Mouse (Mus musculus): ENCODE data around the gene Dbx2. TPM values are rescaled to one million over a fixed set of nuclear protein-coding genes. Genes with fewer than 3 reads are reported as not detected.

Dbx2 gene
- total and polyA plus RNA-seq, 2 experiments: not detected

DNA sequence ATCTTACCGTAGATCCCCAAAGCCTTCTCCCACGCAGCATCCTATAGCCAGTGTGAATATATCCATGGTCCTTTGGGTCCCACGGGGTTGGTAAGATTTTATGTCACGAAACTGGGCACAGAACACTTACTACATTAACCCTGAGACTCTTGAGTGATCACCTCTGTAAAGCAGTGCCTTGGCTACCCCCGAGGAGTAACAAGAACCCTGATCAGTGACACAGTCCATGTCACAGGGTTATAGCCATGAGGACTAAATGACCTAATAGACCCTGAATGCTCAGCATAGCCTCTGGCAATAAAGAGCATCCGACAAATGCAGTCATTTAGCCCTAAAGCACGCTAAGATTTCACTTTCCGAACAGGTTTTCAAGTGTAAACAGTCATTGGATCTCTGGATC is 33.0 kb downstream of the Dbx2 start:
- no peaks in the 10 kb centered on the region for H3K36me3 ChIP-seq (ENCODE audit: control insufficient read depth, insufficient read depth, low read length)
- no peak for DNase-seq (ENCODE audit: extremely low read depth, low read depth, low spot score)
- no peaks in the 10 kb centered on the region for H3K79me2 ChIP-seq (ENCODE audit: control insufficient read depth, insufficient read depth, low read length)
- H3K4me3 ChIP-seq (ENCODE audit: insufficient read depth, low read depth, low read length): no peak overlapping the region
- H3K9ac ChIP-seq (ENCODE audit: low read depth, low read length): no peak overlapping the region
- 71% methylated on average over 8 of the region's 8 CpGs for WGBS
- TF ChIP-seq CTCF (IDR thresholded peaks at IDR 0.05; ENCODE audit: low read depth, low read length) (no peak), POLR2A (IDR thresholded peaks at IDR 0.05; ENCODE audit: extremely low read depth, insufficient read depth, low read length) (no peak)
- no peaks in the 10 kb centered on the region for H3K27me3 ChIP-seq (ENCODE audit: control insufficient read depth, insufficient read depth, low read length)
- H3K27ac ChIP-seq (replicated peaks; ENCODE audit: insufficient read depth, low read depth, low read length): no peak overlapping the region
- H3K4me1 ChIP-seq (ENCODE audit: control insufficient read depth, insufficient read depth, low read length): no peaks in the 10 kb centered on the region

DNA sequence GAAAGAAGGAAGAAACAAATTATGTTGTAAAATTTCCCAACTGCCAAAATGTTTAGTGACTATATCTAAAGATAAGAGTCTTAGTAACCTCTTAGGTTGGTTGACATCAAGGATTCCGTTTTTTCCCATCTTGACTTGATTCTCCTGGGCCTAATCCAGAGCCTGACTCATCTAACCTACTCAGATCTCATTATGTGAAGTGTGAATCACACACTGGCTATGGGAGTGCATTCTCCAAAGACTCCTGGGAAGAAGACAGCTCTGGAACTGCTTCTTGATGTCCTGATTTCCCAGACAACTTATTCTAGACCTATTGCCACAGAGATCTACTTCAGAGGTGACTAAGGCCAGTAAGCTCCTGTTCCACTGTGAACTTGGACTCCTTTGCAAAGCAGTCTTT is 43.2 kb downstream of the Dbx2 start:
- no peak overlapping the region for H3K27ac ChIP-seq (replicated peaks; ENCODE audit: insufficient read depth, low read depth, low read length)
- H3K9ac ChIP-seq (ENCODE audit: low read depth, low read length): no peak overlapping the region
- H3K36me3 ChIP-seq (ENCODE audit: control insufficient read depth, insufficient read depth, low read length): no peaks in the 10 kb centered on the region
- 53% methylated on average over 1 of the region's 1 CpGs for WGBS
- TF ChIP-seq CTCF (IDR thresholded peaks at IDR 0.05; ENCODE audit: low read depth, low read length): no peak
- TF ChIP-seq POLR2A (IDR thresholded peaks at IDR 0.05; ENCODE audit: extremely low read depth, insufficient read depth, low read length): no peak
- H3K27me3 ChIP-seq (ENCODE audit: control insufficient read depth, insufficient read depth, low read length): no peaks in the 10 kb centered on the region
- H3K4me3 ChIP-seq (ENCODE audit: insufficient read depth, low read depth, low read length): no peak overlapping the region
- H3K79me2 ChIP-seq (ENCODE audit: control insufficient read depth, insufficient read depth, low read length): no peaks in the 10 kb centered on the region
- H3K4me1 ChIP-seq (ENCODE audit: control insufficient read depth, insufficient read depth, low read length): no peaks in the 10 kb centered on the region
- no peak for DNase-seq (ENCODE audit: extremely low read depth, low read depth, low spot score)

DNA sequence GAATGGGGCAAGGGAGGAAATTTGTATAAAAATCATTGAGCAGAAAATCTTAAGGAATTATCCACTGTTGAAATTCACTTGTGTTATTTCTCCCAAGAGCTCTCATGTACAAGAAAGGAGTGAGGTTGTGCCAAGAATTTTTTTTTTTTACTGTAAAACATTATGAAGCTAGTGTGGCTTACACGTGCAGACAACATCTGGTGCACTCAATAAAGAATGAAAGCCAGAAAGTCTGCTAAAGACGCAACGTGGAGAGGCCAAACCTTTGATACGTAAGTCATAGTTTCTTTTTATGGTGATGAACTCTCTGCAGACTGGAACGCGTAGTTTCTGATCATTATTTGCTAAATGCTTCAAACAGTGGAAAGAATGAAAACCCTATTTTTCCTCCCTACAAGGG is 54.6 kb downstream of the Dbx2 start:
- no peaks in the 10 kb centered on the region for H3K79me2 ChIP-seq (ENCODE audit: control insufficient read depth, insufficient read depth, low read length)
- no peaks in the 10 kb centered on the region for H3K27me3 ChIP-seq (ENCODE audit: control insufficient read depth, insufficient read depth, low read length)
- H3K9ac ChIP-seq (ENCODE audit: low read depth, low read length): no peak overlapping the region
- H3K36me3 ChIP-seq (ENCODE audit: control insufficient read depth, insufficient read depth, low read length): no peaks in the 10 kb centered on the region
- no peak overlapping the region for H3K27ac ChIP-seq (replicated peaks; ENCODE audit: insufficient read depth, low read depth, low read length)
- DNase-seq (ENCODE audit: extremely low read depth, low read depth, low spot score): no peak
- WGBS: 80% methylated on average over 6 of the region's 6 CpGs
- H3K4me3 ChIP-seq (ENCODE audit: insufficient read depth, low read depth, low read length): no peak overlapping the region
- TF ChIP-seq POLR2A (IDR thresholded peaks at IDR 0.05; ENCODE audit: extremely low read depth, insufficient read depth, low read length): no peak
- TF ChIP-seq CTCF (IDR thresholded peaks at IDR 0.05; ENCODE audit: low read depth, low read length): no peak
- H3K4me1 ChIP-seq (ENCODE audit: control insufficient read depth, insufficient read depth, low read length): no peaks in the 10 kb centered on the region

DNA sequence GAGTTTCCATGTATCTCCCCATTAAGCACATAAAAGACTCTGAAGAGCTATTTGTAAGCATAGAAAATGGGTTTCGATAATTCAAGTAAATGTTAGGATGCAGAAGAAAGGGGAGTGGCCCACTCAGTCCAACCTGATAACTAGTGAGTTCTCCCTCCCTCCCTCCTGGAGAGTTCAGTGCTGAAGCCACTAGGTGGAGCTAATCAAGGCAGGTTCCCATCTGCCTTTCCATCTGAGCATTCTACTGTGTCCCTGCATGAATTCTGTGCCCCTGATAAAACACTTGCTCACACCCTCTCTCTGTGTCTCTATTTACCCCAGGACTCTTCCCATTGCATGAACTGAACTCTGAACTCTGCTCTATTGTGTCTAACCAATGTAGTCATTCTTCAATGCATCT is 57.1 kb downstream of the Dbx2 start:
- whole genome bisulfite sequencing: 50% methylated on average over 1 of the region's 1 CpGs
- H3K36me3 ChIP-seq (ENCODE audit: control insufficient read depth, insufficient read depth, low read length): no peaks in the 10 kb centered on the region
- no peaks in the 10 kb centered on the region for H3K27me3 ChIP-seq (ENCODE audit: control insufficient read depth, insufficient read depth, low read length)
- no peak overlapping the region for H3K4me3 ChIP-seq (ENCODE audit: insufficient read depth, low read depth, low read length)
- no peaks in the 10 kb centered on the region for H3K79me2 ChIP-seq (ENCODE audit: control insufficient read depth, insufficient read depth, low read length)
- no peak for DNase-seq (ENCODE audit: extremely low read depth, low read depth, low spot score)
- no peaks in the 10 kb centered on the region for H3K4me1 ChIP-seq (ENCODE audit: control insufficient read depth, insufficient read depth, low read length)
- H3K9ac ChIP-seq (ENCODE audit: low read depth, low read length): no peak overlapping the region
- no peak for TF ChIP-seq POLR2A (IDR thresholded peaks at IDR 0.05; ENCODE audit: extremely low read depth, insufficient read depth, low read length)
- TF ChIP-seq CTCF (IDR thresholded peaks at IDR 0.05; ENCODE audit: low read depth, low read length): peak; percentile 15; the same call in 1 of the 2 replicates
- H3K27ac ChIP-seq (replicated peaks; ENCODE audit: insufficient read depth, low read depth, low read length): no peak overlapping the region

DNA sequence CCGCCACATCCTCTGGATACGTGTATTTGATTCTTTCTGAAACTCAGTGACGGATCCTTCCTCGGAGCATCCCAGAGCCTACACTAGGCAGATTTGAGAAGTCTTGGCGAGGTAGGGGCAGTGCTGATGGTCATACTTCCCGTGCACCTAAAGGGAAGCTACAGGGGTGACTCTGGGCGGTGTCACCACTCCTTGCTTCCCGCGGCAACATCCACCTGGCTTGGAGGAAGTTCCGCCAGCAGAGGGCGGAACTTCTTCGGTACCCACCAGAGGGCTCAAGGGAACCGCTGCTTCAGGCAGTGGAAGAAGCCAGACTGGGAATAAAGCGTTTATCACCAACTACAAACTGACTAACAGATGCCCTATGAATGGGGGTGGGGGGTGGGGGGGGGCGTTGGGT is 68.9 kb downstream of the Dbx2 start:
- DNase-seq (ENCODE audit: extremely low read depth, low read depth, low spot score): no peak
- 88% methylated on average over 15 of the region's 15 CpGs for WGBS
- no peak overlapping the region for H3K4me3 ChIP-seq (ENCODE audit: insufficient read depth, low read depth, low read length)
- no peaks in the 10 kb centered on the region for H3K4me1 ChIP-seq (ENCODE audit: control insufficient read depth, insufficient read depth, low read length)
- H3K27ac ChIP-seq (replicated peaks; ENCODE audit: insufficient read depth, low read depth, low read length): no peak overlapping the region
- H3K36me3 ChIP-seq (ENCODE audit: control insufficient read depth, insufficient read depth, low read length): no peaks in the 10 kb centered on the region
- no peaks in the 10 kb centered on the region for H3K79me2 ChIP-seq (ENCODE audit: control insufficient read depth, insufficient read depth, low read length)
- no peak overlapping the region for H3K9ac ChIP-seq (ENCODE audit: low read depth, low read length)
- TF ChIP-seq POLR2A (IDR thresholded peaks at IDR 0.05; ENCODE audit: extremely low read depth, insufficient read depth, low read length) (no peak), CTCF (IDR thresholded peaks at IDR 0.05; ENCODE audit: low read depth, low read length) (no peak)
- no peaks in the 10 kb centered on the region for H3K27me3 ChIP-seq (ENCODE audit: control insufficient read depth, insufficient read depth, low read length)

DNA sequence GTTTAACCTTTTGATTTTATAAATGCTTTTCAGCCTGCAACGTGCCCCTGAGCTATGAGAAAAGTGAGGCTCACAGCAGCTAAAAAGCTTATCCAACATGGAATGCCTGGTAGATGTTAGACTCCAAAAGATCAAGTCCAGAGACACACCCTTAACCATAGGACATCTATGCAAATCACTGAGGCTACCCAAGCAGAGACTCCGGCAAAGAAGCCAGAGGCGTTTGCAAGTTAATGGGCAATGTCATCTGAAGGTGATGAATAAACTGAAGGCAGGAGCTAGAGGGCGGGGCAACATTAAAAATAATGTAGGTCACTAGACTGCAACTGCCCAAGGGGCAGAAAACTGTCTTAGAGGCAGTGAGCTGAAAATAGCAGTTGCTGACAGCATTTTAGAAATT is 70.9 kb downstream of the Dbx2 start:
- no peaks in the 10 kb centered on the region for H3K4me1 ChIP-seq (ENCODE audit: control insufficient read depth, insufficient read depth, low read length)
- no peaks in the 10 kb centered on the region for H3K79me2 ChIP-seq (ENCODE audit: control insufficient read depth, insufficient read depth, low read length)
- no peak for DNase-seq (ENCODE audit: extremely low read depth, low read depth, low spot score)
- no peak overlapping the region for H3K9ac ChIP-seq (ENCODE audit: low read depth, low read length)
- no peak for TF ChIP-seq CTCF (IDR thresholded peaks at IDR 0.05; ENCODE audit: low read depth, low read length)
- TF ChIP-seq POLR2A (IDR thresholded peaks at IDR 0.05; ENCODE audit: extremely low read depth, insufficient read depth, low read length): no peak
- no peak overlapping the region for H3K27ac ChIP-seq (replicated peaks; ENCODE audit: insufficient read depth, low read depth, low read length)
- H3K36me3 ChIP-seq (ENCODE audit: control insufficient read depth, insufficient read depth, low read length): no peaks in the 10 kb centered on the region
- 63% methylated on average over 4 of the region's 4 CpGs for WGBS
- no peak overlapping the region for H3K4me3 ChIP-seq (ENCODE audit: insufficient read depth, low read depth, low read length)
- no peaks in the 10 kb centered on the region for H3K27me3 ChIP-seq (ENCODE audit: control insufficient read depth, insufficient read depth, low read length)

All from liver, adult 2 months (tissue).